Mouse (Mus musculus): Measurements from ENCODE around the gene Gm20388.
A peak's percentile ranks its signal among the peaks of the same experiment; 100 is the strongest.
"Not testable (repeated sequence)": the region's sequence is repeated elsewhere in the genome, so short reads cannot be mapped to it uniquely, and the experiment has no call there.

The Gm20388 gene

GRCm38 (mm10) chr8:123233300-123233699 lies 3322.7 kb downstream of the Gm20388 start:
- no peak for DNase-seq (ENCODE audit: low spot score in 2 of 2)

DNA sequence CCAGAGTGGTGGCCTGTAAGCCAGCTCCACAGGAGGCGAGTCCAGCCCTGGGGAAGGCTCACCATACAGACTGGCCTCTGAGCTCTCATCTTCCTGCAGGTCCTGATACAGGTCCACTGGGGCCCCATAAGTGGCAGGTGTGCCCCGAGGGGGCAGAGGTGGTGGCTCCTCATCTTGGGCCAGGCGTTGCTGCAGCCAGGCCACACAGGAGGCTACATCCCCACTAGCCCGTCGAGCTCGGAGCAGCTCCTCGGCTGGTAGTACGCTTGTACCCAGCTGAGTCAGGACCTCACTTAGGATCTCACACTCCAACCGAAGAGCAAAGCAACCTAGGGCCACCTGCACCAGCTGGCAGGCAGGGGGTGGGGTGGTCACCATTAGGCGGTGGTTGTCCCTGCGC lies 3323.1 kb downstream of the Gm20388 start:
- DNase-seq (ENCODE audit: low spot score in 2 of 2), result no peak

DNA sequence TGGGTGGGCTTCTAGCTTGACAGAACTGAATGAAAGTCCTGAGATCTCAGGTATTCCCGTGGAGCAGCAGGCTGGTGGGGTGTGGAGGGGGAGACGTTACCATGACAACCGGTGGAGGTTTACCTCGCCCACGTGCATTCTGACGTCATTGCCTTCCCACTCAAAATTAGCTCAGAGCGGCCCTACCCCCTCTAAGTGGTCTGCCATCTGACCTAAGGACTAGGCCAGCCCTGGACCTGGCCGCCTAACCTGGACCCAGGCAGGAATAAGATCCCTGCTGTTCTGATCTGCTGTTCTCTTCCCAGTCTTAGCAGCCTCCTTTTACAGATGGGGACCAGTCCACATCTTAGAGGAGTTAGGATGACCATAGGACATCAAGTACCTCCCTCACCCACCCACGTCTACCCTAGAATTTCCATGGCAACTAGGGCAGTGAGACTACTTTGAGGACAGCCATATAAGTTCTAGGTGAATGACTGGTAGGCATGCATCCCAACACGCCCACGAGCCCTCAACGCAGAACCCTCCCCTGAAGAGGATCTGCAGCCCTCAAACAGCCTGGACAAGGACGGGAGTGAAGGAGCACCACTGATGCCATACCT lies 3324.4 kb downstream of the Gm20388 start:
- DNase-seq (ENCODE audit: low spot score in 2 of 2), result peak; percentile 73 to 81

DNA sequence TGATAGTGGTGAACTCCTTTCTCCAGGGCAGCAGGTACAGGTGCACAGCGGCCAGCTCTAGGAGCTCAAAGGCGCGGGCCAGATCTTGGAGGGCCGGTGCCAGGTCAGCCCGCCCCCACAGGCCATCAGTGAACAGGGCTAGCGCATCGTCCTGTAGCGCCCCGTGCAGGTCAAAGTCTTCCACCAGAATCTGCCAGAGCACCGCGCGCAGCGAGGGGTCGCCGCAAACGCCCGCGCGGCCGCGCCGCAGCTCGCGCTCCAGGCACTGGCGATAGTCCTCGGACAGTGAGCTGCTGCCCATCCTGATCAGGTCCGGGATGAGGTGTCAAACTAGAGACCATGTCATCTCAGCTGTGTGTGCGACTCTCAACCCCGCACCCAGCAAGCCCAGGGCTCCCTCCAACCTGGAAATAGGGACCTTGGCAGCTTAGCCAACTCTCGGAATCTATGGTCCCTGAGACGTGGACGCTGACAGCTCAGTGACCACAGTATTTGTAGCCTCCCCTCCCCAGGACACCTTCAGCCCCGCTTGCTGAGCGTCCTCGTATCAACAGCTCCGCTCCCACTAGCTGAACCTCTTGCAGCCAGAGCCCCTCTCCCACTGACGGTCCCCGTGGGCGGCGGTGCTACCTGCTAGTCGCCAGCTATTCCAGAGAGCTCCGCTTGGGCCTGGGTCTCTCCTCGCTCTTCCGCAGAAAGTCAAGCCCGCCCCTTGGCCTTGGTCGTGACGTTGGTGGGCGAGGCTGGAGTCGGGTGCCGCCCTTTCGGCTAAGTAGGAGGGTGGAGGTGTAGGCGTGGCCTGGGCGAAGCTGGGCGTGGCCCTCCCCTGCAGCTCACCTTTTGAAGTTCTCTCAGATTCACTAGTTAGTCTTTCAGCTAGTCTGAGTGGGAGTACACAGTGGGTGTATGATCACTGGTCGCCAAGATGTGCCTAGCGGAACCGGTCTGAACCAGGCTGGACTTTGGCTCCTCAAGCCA lies 3325.2 kb downstream of the Gm20388 start, which contains the start of gene Spata2l:
Spata2l (minus strand) TSS at position 714 of the 978 bp plus-strand sequence.
- DNase-seq (ENCODE audit: low spot score in 2 of 2), result peak; percentile 77 to 80

- DNase-seq (ENCODE audit: low spot score in 2 of 2), result no peak
These were observed 3328.8 kb downstream of the Gm20388 start for GRCm38 (mm10) chr8:123239398-123239797.

DNA sequence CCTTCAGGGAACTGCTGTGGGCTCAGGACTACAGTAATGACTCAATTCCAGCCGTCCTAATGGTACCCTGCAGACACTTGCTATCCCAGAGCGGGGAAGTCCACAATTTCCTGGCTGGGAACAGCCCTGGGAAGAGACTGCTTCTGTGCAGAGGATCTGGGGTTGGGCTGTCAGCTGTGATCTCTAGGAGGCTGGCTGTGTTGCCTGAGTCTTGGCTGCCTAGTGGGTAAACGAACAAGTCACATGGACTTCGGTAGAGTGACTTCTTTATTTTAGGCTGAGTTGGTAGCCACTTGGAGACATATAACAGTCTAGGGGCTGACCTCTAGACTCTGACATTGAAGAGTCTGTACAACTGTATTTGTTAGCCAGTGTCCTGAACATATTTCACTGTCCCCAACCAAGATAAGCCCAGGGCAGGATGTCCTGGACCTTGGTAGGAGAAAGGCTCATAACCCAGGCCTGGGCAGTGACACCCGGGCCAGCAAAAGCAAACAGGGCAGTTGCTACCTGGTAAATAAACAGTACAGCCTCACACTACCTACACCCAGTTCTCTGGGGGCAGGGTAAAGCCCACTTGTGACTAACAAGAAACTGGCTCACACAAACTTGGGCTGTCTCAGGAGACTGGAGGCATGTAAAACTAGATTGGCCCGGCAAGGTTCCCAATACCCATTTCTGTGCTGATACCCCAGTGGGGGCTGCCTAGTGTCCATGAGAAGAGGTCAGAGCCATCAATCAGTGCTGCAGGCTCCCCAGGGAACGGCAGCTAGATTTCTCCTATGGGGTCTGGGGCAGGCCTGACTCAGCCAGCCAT lies 3331.7 kb downstream of the Gm20388 start:
- DNase-seq (ENCODE audit: low spot score in 2 of 2), result no peak

GRCm38 (mm10) chr8:123243053-123243452 lies 3332.4 kb downstream of the Gm20388 start:
- no peak for DNase-seq (ENCODE audit: low spot score in 2 of 2)

DNA sequence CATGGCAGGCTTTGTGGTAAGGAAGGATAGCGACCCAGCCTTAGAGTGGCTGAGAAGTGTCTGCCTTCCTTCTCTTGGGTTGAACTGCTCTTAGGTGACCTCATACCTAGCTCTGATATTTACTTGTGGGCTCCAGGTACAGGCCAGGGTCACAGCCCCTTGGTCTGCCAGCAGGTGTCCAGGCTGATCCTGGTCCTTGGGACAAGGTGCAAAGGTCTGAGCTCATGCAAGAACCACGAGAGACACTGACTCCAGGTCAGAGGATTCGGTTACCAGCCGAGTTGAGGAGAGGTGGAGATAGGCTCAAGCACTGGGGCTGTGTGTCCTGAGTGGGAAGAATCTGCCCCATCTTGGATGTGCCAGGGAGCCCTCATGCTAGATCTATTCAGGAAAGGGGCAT lies 3333.7 kb downstream of the Gm20388 start:
- DNase-seq (ENCODE audit: low spot score in 2 of 2), result no peak

GRCm38 (mm10) chr8:123245543-123245942 lies 3334.9 kb downstream of the Gm20388 start:
- no peak for DNase-seq (ENCODE audit: low spot score in 2 of 2)

DNA sequence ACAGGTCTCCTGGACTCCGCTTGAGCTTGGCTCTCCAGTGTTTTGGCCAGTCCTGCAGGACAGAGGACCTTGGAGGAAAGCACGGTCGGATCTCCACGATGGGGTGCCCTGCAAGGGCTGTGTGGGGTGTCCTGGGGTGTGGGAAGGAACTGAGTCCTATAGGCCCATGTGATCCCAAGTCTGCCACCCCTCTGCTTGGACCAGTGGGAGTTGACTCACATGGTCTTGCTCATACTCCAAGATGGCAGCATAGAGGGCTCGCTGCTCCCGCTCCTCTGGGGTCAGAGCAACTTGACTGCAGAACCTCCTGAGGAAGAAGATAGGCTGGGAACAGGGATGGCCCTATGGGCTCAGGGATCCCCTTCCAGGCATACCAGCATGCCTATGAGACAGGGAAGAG lies 3337.1 kb downstream of the Gm20388 start:
- DNase-seq (ENCODE audit: low spot score in 2 of 2), result no peak

DNA sequence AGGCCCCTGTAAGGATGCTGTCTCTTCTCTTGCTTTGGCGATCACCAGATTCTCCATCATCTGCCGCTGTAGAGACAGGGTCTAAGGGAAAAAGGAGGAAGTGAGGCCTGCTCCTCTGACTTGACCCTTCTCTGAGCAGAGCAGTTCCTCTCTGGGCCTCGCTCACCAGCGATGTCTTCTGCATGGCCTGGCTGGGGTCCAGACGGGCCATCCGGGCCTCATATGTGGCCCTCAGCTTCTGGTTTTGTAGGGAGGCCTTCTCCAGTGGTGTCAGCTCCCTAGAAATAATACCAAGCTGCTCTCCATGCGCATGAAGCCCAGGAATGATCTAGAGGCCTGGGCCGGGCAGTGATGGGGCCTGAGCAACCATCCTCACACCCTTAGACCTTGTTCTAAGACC lies 3338.0 kb downstream of the Gm20388 start:
- no peak for DNase-seq (ENCODE audit: low spot score in 2 of 2)

DNA sequence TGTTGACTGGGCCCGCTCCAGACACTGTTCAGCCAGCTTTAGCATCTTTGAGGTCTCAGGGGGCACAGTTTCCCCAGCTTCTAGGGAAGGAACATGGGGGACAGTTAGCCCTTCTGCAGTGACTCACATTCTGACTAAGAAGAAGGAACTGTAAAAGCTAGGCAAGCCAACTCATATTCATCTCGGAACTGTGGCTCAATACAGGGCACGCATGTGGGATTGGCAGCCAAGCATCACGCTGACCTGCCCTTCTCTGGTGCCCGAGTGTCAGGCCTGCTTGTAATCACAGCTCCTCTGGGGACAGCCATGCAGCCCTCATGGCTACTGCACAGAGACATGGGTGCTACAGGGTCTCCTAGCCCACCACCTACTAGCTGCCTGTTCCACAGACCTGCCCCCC lies 3340.3 kb downstream of the Gm20388 start:
- DNase-seq (ENCODE audit: low spot score in 2 of 2), result no peak

- no peak for DNase-seq (ENCODE audit: low spot score in 2 of 2)
These were observed 3342.3 kb downstream of the Gm20388 start for GRCm38 (mm10) chr8:123252925-123253324.

- DNase-seq (ENCODE audit: low spot score in 2 of 2), result no peak
These were observed 3342.9 kb downstream of the Gm20388 start for GRCm38 (mm10) chr8:123253451-123254098.

DNA sequence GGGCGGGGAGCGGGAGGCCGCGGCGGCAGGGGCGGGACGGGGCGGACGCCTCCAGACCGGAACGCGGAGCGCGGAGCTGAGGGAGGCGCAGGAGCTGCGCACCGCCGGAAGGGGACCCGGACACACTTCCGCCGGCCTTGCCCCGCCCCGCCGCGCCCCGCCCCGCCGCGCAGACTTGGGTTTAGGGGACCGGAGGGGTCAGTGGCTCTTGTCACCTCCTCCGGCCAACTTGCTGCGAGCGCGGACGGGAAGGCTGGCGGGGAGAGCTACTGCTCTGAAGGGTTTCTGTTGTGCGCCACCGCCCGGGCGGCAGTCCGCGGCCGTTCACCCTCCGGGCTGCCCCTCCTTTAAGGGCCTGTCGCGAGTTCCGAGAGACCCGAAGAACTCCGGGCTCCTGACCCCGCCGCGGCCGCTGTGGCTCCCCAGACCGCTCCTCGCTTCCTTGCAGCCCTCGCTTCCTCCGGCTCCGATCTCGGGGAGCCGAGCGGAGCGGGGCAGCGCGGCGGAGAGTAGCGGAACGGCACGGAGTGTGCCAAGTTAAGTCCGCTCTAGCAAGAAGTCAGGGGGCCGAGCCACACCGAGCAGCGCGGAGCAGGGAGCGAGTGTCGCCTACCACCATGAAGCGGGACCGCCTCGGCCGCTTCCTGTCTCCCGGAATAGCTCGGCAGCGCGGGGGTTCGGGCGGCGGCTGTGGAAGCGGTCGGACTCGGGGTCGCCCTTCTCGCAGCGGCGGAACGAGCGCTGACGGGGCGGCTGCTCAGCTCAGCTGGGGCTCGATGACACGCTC lies 3343.7 kb downstream of the Gm20388 start, which contains the start of the genes Zfp276 and Vps9d1:
Zfp276 (plus strand) TSS at position 97 of the 787 bp plus-strand sequence.
Vps9d1 (minus strand) TSS at position 250 of the 787 bp plus-strand sequence.
- DNase-seq (ENCODE audit: low spot score in 2 of 2), result peak; percentile 55 to 74

- no peak for DNase-seq (ENCODE audit: low spot score in 2 of 2)
These were observed 3344.5 kb downstream of the Gm20388 start for GRCm38 (mm10) chr8:123255170-123255569.

- DNase-seq (ENCODE audit: low spot score in 2 of 2), result peak in 1 of 2 experiments; percentile 41
These were observed 3346.5 kb downstream of the Gm20388 start for GRCm38 (mm10) chr8:123257114-123257513.

- not testable (repeated sequence) for DNase-seq (ENCODE audit: low spot score in 2 of 2)
These were observed 3347.0 kb downstream of the Gm20388 start for GRCm38 (mm10) chr8:123257593-123257992.

GRCm38 (mm10) chr8:123267926-123268656 lies 3357.4 kb downstream of the Gm20388 start:
- DNase-seq (ENCODE audit: low spot score in 2 of 2), result no peak

GRCm38 (mm10) chr8:123271147-123271546 lies 3360.5 kb downstream of the Gm20388 start:
- no peak for DNase-seq (ENCODE audit: low spot score in 2 of 2)
